Mouse (Mus musculus): ENCODE data around the gene Cldn19.
A peak's percentile ranks its signal among the peaks of the same experiment; 100 is the strongest.
"Not testable (repeated sequence)": the region's sequence is repeated elsewhere in the genome, so short reads cannot be mapped to it uniquely, and the experiment has no call there.

Gene Cldn19

GRCm38 (mm10) chr4:119254012-119254618 lies 1.1 kb upstream of the Cldn19 start:
- peak; percentile 16 for DNase-seq

DNA sequence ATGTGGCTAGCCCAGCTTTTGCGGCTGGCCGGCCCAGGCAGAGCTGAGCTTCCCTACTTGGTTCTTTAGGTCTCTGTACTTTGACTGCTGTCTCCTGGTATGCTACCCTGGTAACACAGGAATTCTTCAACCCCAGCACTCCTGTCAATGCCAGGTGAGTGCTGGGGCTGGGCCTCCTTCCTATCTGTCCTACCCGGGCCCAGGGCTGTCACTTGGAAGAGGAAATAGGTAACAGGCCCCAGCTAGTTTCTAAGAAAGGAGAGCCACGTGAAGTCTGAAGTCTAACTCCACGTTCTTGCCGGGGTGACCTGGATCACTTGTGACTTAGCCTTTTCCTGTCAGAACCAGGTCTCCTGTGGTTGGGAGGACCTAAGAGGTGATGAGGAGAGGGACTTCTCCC lies 1.9 kb downstream of the Cldn19 start:
- no peak for DNase-seq

DNA sequence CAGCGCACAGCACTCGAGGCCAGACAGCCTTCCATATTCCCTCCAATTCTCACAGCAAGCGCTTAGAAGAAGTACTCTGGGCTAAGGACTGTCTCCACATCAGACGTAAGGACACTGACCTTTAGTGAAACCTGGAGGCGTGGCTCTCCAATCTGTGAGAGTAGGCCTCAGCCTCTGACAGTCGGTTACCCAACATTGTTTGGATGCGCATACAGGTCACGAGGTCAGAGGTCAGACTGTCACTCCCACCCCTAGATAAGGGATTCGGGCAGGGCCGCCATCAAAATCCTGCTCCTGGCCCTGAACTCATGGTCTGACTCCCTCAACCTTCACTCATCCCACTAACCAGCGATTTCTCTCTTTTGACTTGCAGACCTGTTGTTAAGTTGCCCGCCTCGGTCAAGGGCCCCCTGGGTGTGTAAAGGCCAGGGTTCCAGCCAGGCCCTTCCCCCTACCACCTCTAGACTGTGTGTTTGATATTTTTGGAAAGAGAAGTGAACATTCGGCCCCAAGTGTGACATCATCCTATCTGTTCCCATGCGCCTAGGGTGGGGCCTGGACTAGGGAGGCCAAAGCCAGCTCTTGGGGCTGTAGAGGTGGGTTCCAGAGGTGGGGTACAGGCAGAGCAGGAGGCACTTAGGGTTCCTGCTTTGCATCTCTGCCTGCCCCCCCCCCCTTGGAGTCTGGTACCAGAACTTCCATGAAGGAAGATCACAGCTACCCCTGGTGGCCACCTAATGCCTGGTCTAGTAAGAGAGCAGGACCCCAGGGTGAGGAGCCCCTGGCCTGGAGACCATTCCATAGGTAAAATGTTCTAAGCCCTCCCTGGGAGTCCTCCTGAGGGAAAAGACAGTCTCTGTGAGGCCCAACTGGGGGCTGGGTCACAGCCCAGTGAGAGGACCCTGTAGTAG lies 4.4 kb downstream of the Cldn19 start:
- no peak for DNase-seq

DNA sequence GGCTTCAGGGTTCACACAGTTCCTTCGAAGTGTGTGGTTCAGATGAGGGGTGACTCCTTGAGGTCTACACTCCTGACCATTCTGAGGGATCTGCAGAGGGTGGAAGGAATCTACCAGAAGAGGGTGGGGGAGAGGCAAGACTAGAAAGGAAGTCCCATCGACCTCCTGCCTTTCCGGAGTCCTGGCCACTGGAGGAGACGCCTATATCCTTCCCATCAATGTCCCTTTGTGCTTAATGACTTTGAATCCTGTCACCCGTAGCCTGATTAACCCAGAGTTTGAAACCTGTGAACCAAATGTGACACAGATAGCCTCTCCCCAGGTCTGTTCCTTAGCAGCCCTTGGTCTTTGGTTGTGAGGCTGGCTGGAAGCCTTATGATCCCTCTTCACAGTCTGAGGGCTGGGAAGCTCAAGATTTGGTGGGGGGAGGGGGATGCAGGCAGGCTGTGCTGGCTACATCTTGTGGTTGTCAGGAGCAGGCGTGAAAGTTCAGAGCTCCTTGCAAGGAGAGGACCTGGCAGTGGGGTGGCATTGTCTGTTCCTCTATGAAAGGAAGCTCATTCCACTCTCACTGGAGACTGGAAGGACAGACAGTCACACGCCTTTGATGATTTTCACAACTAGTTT lies 6.0 kb downstream of the Cldn19 start:
- DNase-seq, result no peak

DNA sequence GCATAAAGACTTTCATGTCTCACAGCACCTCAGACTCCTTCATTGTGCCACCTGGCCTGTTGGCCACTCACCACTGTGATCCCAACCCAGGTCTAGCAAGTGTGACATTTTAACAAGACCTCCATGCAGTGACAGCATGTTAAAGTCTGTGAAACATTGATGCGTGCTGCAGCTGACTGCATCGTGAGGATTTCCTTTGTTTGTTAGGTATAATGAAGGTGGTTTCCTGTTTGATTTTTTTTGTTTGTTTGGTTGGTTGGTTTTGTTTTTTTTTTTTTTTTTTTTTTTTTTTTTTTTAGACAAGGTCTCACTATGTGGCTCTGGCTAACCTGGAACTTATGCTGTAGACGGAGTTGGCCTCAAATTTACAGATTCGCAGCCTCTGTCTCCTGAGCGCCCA lies 7.3 kb downstream of the Cldn19 start:
- DNase-seq, result no peak

GRCm38 (mm10) chr4:119263459-119263858 lies 8.2 kb downstream of the Cldn19 start:
- no peak for DNase-seq

GRCm38 (mm10) chr4:119266606-119267005 lies 11.4 kb downstream of the Cldn19 start:
- DNase-seq, result no peak

DNA sequence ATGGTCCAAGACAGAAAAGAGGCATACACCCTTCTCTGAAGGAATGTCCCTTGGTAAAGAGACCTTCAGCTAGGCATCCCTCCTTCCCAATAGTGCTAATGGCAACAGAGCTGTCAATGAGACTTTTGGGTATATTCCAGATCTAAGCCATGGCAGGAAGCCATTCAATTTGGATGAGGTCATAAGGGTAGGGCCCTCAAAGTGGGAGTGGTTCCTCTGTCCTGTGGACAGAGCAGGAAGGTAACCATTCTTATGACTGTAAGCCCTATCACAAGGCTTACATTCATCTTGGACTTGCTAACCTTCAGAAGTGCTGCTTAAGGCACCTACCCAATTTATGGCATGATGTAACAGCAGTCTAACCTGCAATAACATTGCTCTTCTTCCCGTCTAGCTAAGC lies 19.4 kb downstream of the Cldn19 start:
- no peak for DNase-seq

- DNase-seq, result no peak
These were observed 20.0 kb downstream of the Cldn19 start for GRCm38 (mm10) chr4:119275226-119275625.

DNA sequence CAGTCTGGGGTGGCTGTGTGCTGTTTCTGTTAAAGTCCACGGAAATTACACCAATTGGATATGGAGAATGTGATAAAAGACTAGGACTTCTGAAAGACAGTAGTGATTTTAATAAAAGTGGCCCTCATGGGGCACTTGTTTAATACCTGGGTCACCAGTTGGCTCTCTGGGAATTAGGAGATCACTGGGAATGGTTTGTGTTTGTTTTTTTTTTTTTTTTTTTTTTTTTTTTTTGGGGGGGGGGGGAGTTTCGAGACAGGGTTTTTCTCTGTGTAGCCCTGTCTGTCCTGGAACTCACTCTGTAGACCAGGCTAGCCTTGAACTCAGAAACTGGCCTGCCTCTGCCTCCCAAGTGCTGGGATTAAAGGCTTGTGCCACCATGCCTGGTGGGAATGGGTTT lies 20.5 kb downstream of the Cldn19 start:
- DNase-seq, result no peak

DNA sequence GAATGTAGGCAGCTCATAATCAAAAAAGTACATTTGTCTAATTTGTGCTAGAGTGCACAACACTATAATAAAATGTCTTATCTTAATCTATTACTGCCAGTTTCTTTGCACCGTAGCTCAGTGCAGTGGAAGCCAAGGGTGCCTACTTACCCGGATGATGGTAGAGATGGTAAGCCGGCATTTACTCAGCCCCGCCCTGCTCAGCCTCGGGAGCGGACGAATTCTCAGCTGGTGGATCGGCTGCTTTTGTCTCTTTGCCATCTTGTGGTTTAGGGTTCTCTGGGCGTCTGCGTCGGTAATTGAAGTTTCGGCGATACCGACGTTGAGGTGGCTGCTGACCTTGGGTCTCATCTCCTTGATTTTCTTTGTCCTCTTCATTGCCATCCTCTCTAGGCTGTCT lies 23.6 kb downstream of the Cldn19 start:
- DNase-seq, result not testable (repeated sequence)

GRCm38 (mm10) chr4:119284861-119285260 lies 29.6 kb downstream of the Cldn19 start:
- DNase-seq, result no peak

DNA sequence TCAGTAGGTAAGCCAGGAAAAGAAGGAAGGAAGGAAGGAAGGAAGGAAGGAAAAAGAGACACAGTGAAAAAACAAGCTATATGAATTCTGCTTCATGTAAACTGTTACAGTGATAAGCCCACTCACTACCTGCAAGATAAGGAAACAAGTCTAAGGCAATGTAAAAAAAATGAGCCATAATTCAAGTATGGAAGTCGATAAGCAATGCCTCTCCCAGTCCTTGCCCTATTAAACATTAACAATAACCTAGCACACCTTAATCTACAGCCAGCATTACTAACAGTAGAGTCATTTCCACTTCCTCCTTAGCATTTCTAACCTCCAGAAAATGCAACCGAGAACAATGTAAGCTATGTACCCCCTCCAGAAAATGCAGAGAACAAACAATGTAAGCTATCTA lies 30.1 kb downstream of the Cldn19 start:
- no peak for DNase-seq

GRCm38 (mm10) chr4:119291921-119292320 lies 36.7 kb downstream of the Cldn19 start:
- DNase-seq, result no peak

GRCm38 (mm10) chr4:119292771-119293573 lies 37.8 kb downstream of the Cldn19 start:
- peak; percentile 61 for DNase-seq

- DNase-seq, result peak; percentile 44
These were observed 38.5 kb downstream of the Cldn19 start for GRCm38 (mm10) chr4:119293574-119294258.

DNA sequence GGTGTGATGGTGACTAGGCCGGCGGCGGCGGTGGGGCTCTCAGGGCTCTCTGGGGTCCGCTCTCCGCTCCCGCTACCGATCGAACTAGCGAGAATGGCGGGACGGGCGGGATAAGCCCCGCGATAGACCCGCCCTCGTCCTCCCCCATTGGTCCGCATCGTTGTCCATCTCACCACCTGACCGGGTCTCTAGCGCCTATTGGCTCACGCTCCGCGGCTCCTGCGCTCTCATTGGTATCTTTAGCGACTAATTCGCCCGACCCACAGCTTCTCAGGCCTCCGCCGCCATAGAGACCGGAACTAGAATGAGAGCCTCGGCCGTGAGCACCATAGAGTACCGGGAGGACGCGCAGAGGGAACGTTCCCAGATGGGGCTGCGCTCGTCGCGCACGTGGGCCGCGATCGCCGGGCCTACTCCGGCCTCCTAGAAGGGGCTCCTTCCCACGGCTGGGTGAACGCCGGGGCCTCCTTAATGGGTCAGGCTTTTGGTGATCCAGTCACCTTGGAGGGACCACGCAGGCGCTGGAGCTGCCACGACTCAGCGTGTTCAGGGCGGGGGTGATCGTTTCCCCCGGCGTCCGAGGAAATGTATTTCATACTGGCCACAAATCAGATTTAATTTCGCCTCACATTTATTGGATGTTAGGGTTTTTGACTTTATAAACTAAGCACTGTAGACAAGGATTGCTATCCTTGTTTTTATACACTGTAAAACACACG lies 39.4 kb downstream of the Cldn19 start, which contains the start of gene Ybx1:
Ybx1 (minus strand) TSS at position 190 of the 719 bp plus-strand sequence.
- peak; percentile 100 for DNase-seq

DNA sequence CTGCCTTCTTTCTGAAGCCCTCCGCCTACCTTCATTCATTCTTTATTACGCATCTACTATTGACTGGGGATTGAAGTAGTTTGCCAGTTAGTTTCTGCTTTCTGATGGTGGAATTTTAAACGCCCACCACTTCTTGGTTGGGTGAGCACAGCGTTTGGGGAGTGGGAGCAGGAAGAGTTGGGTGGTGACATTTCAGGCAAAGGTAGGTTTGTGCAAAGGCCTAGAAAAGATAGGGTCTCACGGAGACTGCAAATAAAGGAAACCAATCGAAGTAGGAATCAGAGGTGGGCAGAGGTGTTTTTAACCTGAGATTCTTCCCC lies 39.9 kb downstream of the Cldn19 start:
- no peak for DNase-seq

DNA sequence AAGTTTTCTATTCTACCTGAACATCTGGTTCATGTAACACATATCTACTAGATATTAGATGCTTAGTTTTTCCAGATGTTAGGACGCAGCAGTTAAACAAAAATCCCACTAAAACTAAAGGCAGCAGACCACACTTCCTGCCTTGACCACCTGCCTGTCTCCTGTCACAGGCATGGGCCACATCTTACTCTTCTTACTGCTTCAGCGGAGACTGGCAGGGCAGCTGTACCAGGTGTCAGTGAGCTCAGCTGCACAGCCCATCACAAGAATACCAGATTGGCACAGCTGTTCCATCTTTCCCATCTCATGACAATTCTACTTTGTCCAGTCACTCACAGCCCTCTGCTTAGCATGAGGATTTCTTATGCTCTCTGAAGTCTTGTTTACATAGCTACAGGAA lies 42.1 kb downstream of the Cldn19 start:
- DNase-seq, result no peak

- DNase-seq, result no peak
These were observed 45.5 kb downstream of the Cldn19 start for GRCm38 (mm10) chr4:119300761-119301160.

GRCm38 (mm10) chr4:119301777-119302176 lies 46.6 kb downstream of the Cldn19 start:
- DNase-seq, result no peak

DNA sequence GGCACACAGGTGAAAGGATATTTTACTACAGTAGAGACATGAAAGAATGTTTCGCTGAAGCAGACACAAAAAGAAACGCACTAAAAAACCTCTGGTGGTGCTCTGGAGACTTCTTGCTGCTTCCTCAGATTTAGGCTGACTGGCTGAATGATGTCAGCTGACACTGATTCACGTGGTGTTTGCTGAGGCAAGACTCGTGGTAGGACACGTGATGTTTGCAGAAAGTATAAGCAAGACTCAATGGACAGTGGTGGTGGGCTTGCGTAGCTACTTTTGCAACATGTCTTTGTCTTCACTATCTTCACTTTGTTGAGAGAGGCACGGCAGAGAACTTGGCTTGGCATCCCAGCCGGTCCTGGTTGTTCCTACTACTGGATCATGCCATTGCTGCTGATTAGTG lies 48.1 kb downstream of the Cldn19 start:
- no peak for DNase-seq
